In the genomic region with DNA sequence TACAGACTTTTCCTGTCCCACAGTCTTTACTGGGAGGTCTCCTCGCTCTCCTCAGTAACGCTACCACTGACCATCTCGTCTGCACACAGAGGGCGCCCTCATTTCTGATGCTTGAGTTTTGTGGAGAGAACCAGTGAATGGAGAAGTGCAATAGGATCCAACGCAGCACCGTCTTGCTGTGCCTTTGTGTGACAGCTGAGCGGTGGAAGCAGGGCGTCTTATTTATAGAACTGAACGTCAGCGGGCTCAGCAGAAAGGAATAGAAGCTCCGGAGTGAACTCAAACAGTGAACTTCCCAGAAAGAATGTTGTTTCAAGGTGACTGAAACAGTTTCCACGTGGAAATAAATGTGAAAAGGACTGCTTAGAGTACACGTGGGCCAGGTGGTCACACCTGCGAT, we compare ENCODE assay signal across 17 mouse cellular contexts. TPM values are rescaled to one million over a fixed set of nuclear protein-coding genes. Genes with fewer than 3 reads are reported as not detected.
DNase-seq lines count a peak whose midpoint lies in the region; ATAC-seq and TF ChIP-seq lines count a peak whose summit lies in the region.
"Had no signal": no experiment of that assay in that cellular context is flagged by ENCODE, and none has a peak within 500 bp of the region (broad histone marks: within the 10 kb centered on the region; RNA-seq: fewer than 3 reads in every experiment).

No protein-coding gene starts in this region.

- H3K27me3 ChIP-seq in heart, embryonic 16.5 days (ENCODE audit: control insufficient read depth, insufficient read depth, low read length), result no peaks in the 10 kb centered on the region
- H3K27me3 ChIP-seq: embryonic facial prominence, embryonic 12.5 days; limb, embryonic 13.5 days; neural tube, embryonic 12.5 days had no signal

- no peak for DNase-seq in frontal cortex, postnatal 10 days (ENCODE audit: low spot score in 2 of 2)
- DNase-seq in left cerebral cortex, postnatal 36 days (ENCODE audit: low spot score in 2 of 2), result peak; percentile 17 to 18
- no peak for DNase-seq in left cerebral cortex, adult 9 months (ENCODE audit: low spot score in 2 of 2)
- peak; percentile 35 for DNase-seq in brain, embryonic 14.5 days (ENCODE audit: low read depth)
- DNase-seq in spleen, postnatal 14 days (ENCODE audit: low spot score in 2 of 2), result no peak
- DNase-seq in spleen, adult 12 weeks (ENCODE audit: low spot score), result no peak
- DNase-seq: adrenal gland, postnatal 25 days; cerebellum, adult 8-10 months had no signal

- no peaks in the 10 kb centered on the region; the same call in 1 of the 2 replicates for H3K4me1 ChIP-seq in heart, embryonic 16.5 days (ENCODE audit: control insufficient read depth, insufficient read depth, low read length)
- H3K4me1 ChIP-seq: embryonic facial prominence, embryonic 12.5 days; limb, embryonic 13.5 days; neural tube, embryonic 12.5 days had no signal

- ATAC-seq in frontal cortex, adult (ENCODE audit: low TSS enrichment), result peak; percentile 93
- peak; percentile 58 for ATAC-seq in heart, embryonic 16.5 days (replicated peaks; ENCODE audit: extremely low read depth, insufficient read depth, low FRiP score)
- ATAC-seq: hindbrain, embryonic 16.5 days; lung, postnatal 0 days had no signal

- H3K4me2 ChIP-seq in heart, embryonic 16.5 days (ENCODE audit: low read depth, low read length), result peak overlapping the region; percentile 44; the same call in 1 of the 2 replicates
- H3K4me2 ChIP-seq: embryonic facial prominence, embryonic 12.5 days; limb, embryonic 13.5 days; neural tube, embryonic 12.5 days had no signal

- no peaks in the 10 kb centered on the region for H3K9me3 ChIP-seq in heart, embryonic 16.5 days (replicated peaks; ENCODE audit: control insufficient read depth, low read length)
- H3K9me3 ChIP-seq: embryonic facial prominence, embryonic 12.5 days; limb, embryonic 13.5 days; neural tube, embryonic 12.5 days had no signal

- intact Hi-C loops in left cerebral cortex, postnatal 36 days (cut with DNase I), result no loop called here

- WGBS in heart, embryonic 16.5 days, result 48% methylated on average over 14 of the region's 14 CpGs

- peak overlapping the region; percentile 57; the same call in 1 of the 2 replicates for H3K27ac ChIP-seq in heart, embryonic 16.5 days (ENCODE audit: low read length)
- H3K27ac ChIP-seq: embryonic facial prominence, embryonic 12.5 days; heart, adult 2 months; limb, embryonic 13.5 days; liver, embryonic 14.5 days; neural tube, embryonic 12.5 days had no signal

- TF ChIP-seq POLR2A in brain, embryonic 14.5 days (IDR thresholded peaks at IDR 0.05; ENCODE audit: borderline replicate concordance, extremely low read depth, insufficient read depth, insufficient read length, poor library complexity, severe bottlenecking), result no peak

- no peak overlapping the region for H3K9ac ChIP-seq in heart, embryonic 16.5 days (ENCODE audit: low read length)
- H3K9ac ChIP-seq: embryonic facial prominence, embryonic 12.5 days; limb, embryonic 13.5 days; liver, embryonic 14.5 days; neural tube, embryonic 12.5 days had no signal

- peaks cover 19% of the 10 kb centered on the region for H3K36me3 ChIP-seq in heart, embryonic 16.5 days (ENCODE audit: control insufficient read depth, insufficient read depth)

- no peak for TF ChIP-seq CTCF in brain, embryonic 14.5 days (IDR thresholded peaks at IDR 0.05; ENCODE audit: borderline replicate concordance, extremely low read depth, insufficient read depth, insufficient read length)

- H3K4me3 ChIP-seq in heart, embryonic 16.5 days (ENCODE audit: low read length), result no peak overlapping the region
- H3K4me3 ChIP-seq: embryonic facial prominence, embryonic 12.5 days; heart, adult 2 months; limb, embryonic 13.5 days; neural tube, embryonic 12.5 days had no signal

RNA-seq across cellular contexts. Expression of a gene that starts 25.7 kb away (rescaled TPM):
- total RNA-seq in left cerebral cortex, postnatal 36 days (2021), result 10 to 100 TPM; 33.0 to 34.0 TPM
- 26.5 and 26.6 TPM in 2 replicates for polyA plus RNA-seq in brain, embryonic 14.5 days (2012; rRNA removed)
- polyA plus RNA-seq in heart, embryonic 16.5 days (2015; fragmentation: Nextera tagmentation; extraction: Ambion mirVana), result 39.3 and 41.5 TPM in 2 replicates

RNA-seq across cellular contexts. Expression of a gene that starts 30.1 kb away (rescaled TPM):
- 1 to 10 TPM; 5.4 to 5.6 TPM for total RNA-seq in left cerebral cortex, postnatal 36 days (2021)
- 17.6 and 20.3 TPM in 2 replicates for polyA plus RNA-seq in brain, embryonic 14.5 days (2012; rRNA removed)
- polyA plus RNA-seq in heart, embryonic 16.5 days (2015; fragmentation: Nextera tagmentation; extraction: Ambion mirVana), result 27.3 and 31.2 TPM in 2 replicates

Comparison
In these comparisons a context has a peak if more than half of its experiments do, and no peak if none do; other contexts are left out.
1. DNase-seq: peak in left cerebral cortex, postnatal 36 days (2 of 2) and brain, embryonic 14.5 days (single experiment); none in frontal cortex, postnatal 10 days (0 of 2), left cerebral cortex, adult 9 months (0 of 2), spleen, postnatal 14 days (0 of 2) and spleen, adult 12 weeks (single experiment).